Mouse (Mus musculus): ENCODE measurements around the gene Olfr1395. TPM values are rescaled to one million over a fixed set of nuclear protein-coding genes. Genes with fewer than 3 reads are reported as not detected.

Gene Olfr1395
- not detected in 2 replicates for polyA plus RNA-seq (2015; fragmentation: Nextera tagmentation; extraction: Ambion mirVana)

- Histone ChIP-seq H3K4me1 (ENCODE audit: control insufficient read depth, insufficient read depth, low read depth, low read length) (no peaks in the 10 kb centered on the region), H3K9me3 (ENCODE audit: control insufficient read depth, low read length) (no peaks in the 10 kb centered on the region), H3K27ac (ENCODE audit: low read depth, low read length) (no peak within 1 kb of the TSS), H3K4me2 (ENCODE audit: low read length) (no peak within 1 kb of the TSS), H3K36me3 (ENCODE audit: control insufficient read depth, insufficient read depth, low read length) (no peaks in the 10 kb centered on the region), H3K27me3 (replicated peaks; ENCODE audit: control insufficient read depth, insufficient read depth, low read length) (no peaks in the 10 kb centered on the region), H3K4me3 (ENCODE audit: low read length) (no peak within 1 kb of the TSS), H3K9ac (ENCODE audit: low read depth, low read length) (no peak within 1 kb of the TSS)
- ATAC-seq: no peak
- 91% methylated on average over 6 of the region's 6 CpGs for WGBS
Observed at GRCm38 (mm10) chr11:49141974-49142373, at the start of gene Olfr1395. Olfr1395 (plus strand) TSS chr11:49142274.

GRCm38 (mm10) chr11:49092786-49093185, 49.3 kb upstream of the Olfr1395 start:
- WGBS: 88% methylated on average over 2 of the region's 2 CpGs

GRCm38 (mm10) chr11:49093861-49094660, 48.0 kb upstream of the Olfr1395 start:
- no peak overlapping the region for H3K27ac ChIP-seq (ENCODE audit: low read depth, low read length)

More at GRCm38 (mm10) chr11:49092786-49093185, 49.3 kb upstream of the Olfr1395 start:
- no peak overlapping the region for H3K27ac ChIP-seq (ENCODE audit: low read depth, low read length)
- H3K9ac ChIP-seq (ENCODE audit: low read depth, low read length): no peak overlapping the region
- no peaks in the 10 kb centered on the region for H3K36me3 ChIP-seq (ENCODE audit: control insufficient read depth, insufficient read depth, low read length)
- no peaks in the 10 kb centered on the region for H3K4me1 ChIP-seq (ENCODE audit: control insufficient read depth, insufficient read depth, low read depth, low read length)
- no peaks in the 10 kb centered on the region for H3K27me3 ChIP-seq (replicated peaks; ENCODE audit: control insufficient read depth, insufficient read depth, low read length)
- H3K4me3 ChIP-seq (ENCODE audit: low read length): no peak overlapping the region
- no peak for ATAC-seq
- H3K4me2 ChIP-seq (ENCODE audit: low read length): no peak overlapping the region
- H3K9me3 ChIP-seq (ENCODE audit: control insufficient read depth, low read length): no peaks in the 10 kb centered on the region

GRCm38 (mm10) chr11:49095367-49095766, 46.7 kb upstream of the Olfr1395 start:
- no peaks in the 10 kb centered on the region for H3K9me3 ChIP-seq (ENCODE audit: control insufficient read depth, low read length)
- no peak overlapping the region for H3K27ac ChIP-seq (ENCODE audit: low read depth, low read length)
- no peaks in the 10 kb centered on the region for H3K36me3 ChIP-seq (ENCODE audit: control insufficient read depth, insufficient read depth, low read length)
- H3K4me3 ChIP-seq (ENCODE audit: low read length): no peak overlapping the region
- H3K27me3 ChIP-seq (replicated peaks; ENCODE audit: control insufficient read depth, insufficient read depth, low read length): no peaks in the 10 kb centered on the region
- no peak overlapping the region for H3K4me2 ChIP-seq (ENCODE audit: low read length)
- no peak overlapping the region for H3K9ac ChIP-seq (ENCODE audit: low read depth, low read length)
- ATAC-seq: no peak
- H3K4me1 ChIP-seq (ENCODE audit: control insufficient read depth, insufficient read depth, low read depth, low read length): no peaks in the 10 kb centered on the region
- 80% methylated on average over 4 of the region's 4 CpGs for WGBS

More at GRCm38 (mm10) chr11:49093861-49094660, 48.0 kb upstream of the Olfr1395 start:
- no peak for ATAC-seq
- no peaks in the 10 kb centered on the region for H3K27me3 ChIP-seq (replicated peaks; ENCODE audit: control insufficient read depth, insufficient read depth, low read length)
- no peaks in the 10 kb centered on the region for H3K9me3 ChIP-seq (ENCODE audit: control insufficient read depth, low read length)
- H3K9ac ChIP-seq (ENCODE audit: low read depth, low read length): no peak overlapping the region
- no peak overlapping the region for H3K4me3 ChIP-seq (ENCODE audit: low read length)
- no peaks in the 10 kb centered on the region for H3K36me3 ChIP-seq (ENCODE audit: control insufficient read depth, insufficient read depth, low read length)
- no peaks in the 10 kb centered on the region for H3K4me1 ChIP-seq (ENCODE audit: control insufficient read depth, insufficient read depth, low read depth, low read length)
- H3K4me2 ChIP-seq (ENCODE audit: low read length): no peak overlapping the region
- WGBS: 84% methylated on average over 6 of the region's 6 CpGs

- Histone ChIP-seq H3K9ac (ENCODE audit: low read depth, low read length) (no peak overlapping the region), H3K27me3 (replicated peaks; ENCODE audit: control insufficient read depth, insufficient read depth, low read length) (no peaks in the 10 kb centered on the region), H3K27ac (ENCODE audit: low read depth, low read length) (no peak overlapping the region), H3K4me2 (ENCODE audit: low read length) (no peak overlapping the region), H3K4me1 (ENCODE audit: control insufficient read depth, insufficient read depth, low read depth, low read length) (no peaks in the 10 kb centered on the region), H3K9me3 (ENCODE audit: control insufficient read depth, low read length) (no peaks in the 10 kb centered on the region), H3K36me3 (ENCODE audit: control insufficient read depth, insufficient read depth, low read length) (no peaks in the 10 kb centered on the region), H3K4me3 (ENCODE audit: low read length) (no peak overlapping the region)
- ATAC-seq: no peak
- WGBS: 81% methylated on average over 3 of the region's 3 CpGs
Observed at GRCm38 (mm10) chr11:49100409-49100808, 41.7 kb upstream of the Olfr1395 start.

- no peak for ATAC-seq
- WGBS: 64% methylated on average over 5 of the region's 5 CpGs
- no peaks in the 10 kb centered on the region for H3K36me3 ChIP-seq (ENCODE audit: control insufficient read depth, insufficient read depth, low read length)
- H3K27me3 ChIP-seq (replicated peaks; ENCODE audit: control insufficient read depth, insufficient read depth, low read length): no peaks in the 10 kb centered on the region
- no peak overlapping the region for H3K4me3 ChIP-seq (ENCODE audit: low read length)
- H3K4me1 ChIP-seq (ENCODE audit: control insufficient read depth, insufficient read depth, low read depth, low read length): no peaks in the 10 kb centered on the region
- H3K9me3 ChIP-seq (ENCODE audit: control insufficient read depth, low read length): no peaks in the 10 kb centered on the region
- no peak overlapping the region for H3K27ac ChIP-seq (ENCODE audit: low read depth, low read length)
- H3K9ac ChIP-seq (ENCODE audit: low read depth, low read length): no peak overlapping the region
- no peak overlapping the region for H3K4me2 ChIP-seq (ENCODE audit: low read length)
Observed at GRCm38 (mm10) chr11:49101500-49101899, 40.6 kb upstream of the Olfr1395 start.

GRCm38 (mm10) chr11:49103047-49103693, 38.9 kb upstream of the Olfr1395 start:
- Histone ChIP-seq H3K9me3 (ENCODE audit: control insufficient read depth, low read length) (no peaks in the 10 kb centered on the region), H3K9ac (ENCODE audit: low read depth, low read length) (no peak overlapping the region), H3K4me3 (ENCODE audit: low read length) (no peak overlapping the region), H3K27ac (ENCODE audit: low read depth, low read length) (no peak overlapping the region), H3K4me1 (ENCODE audit: control insufficient read depth, insufficient read depth, low read depth, low read length) (no peaks in the 10 kb centered on the region), H3K4me2 (ENCODE audit: low read length) (no peak overlapping the region), H3K36me3 (ENCODE audit: control insufficient read depth, insufficient read depth, low read length) (no peaks in the 10 kb centered on the region), H3K27me3 (replicated peaks; ENCODE audit: control insufficient read depth, insufficient read depth, low read length) (no peaks in the 10 kb centered on the region)
- ATAC-seq: peak; percentile 85
- WGBS: 19% methylated on average over 8 of the region's 8 CpGs

- H3K4me2 ChIP-seq (ENCODE audit: low read length): no peak overlapping the region
- H3K27me3 ChIP-seq (replicated peaks; ENCODE audit: control insufficient read depth, insufficient read depth, low read length): no peaks in the 10 kb centered on the region
- no peak overlapping the region for H3K4me3 ChIP-seq (ENCODE audit: low read length)
- ATAC-seq: no peak
- WGBS: 58% methylated on average over 1 of the region's 1 CpGs
- H3K36me3 ChIP-seq (ENCODE audit: control insufficient read depth, insufficient read depth, low read length): no peaks in the 10 kb centered on the region
- no peaks in the 10 kb centered on the region for H3K9me3 ChIP-seq (ENCODE audit: control insufficient read depth, low read length)
- no peak overlapping the region for H3K27ac ChIP-seq (ENCODE audit: low read depth, low read length)
- H3K4me1 ChIP-seq (ENCODE audit: control insufficient read depth, insufficient read depth, low read depth, low read length): no peaks in the 10 kb centered on the region
- H3K9ac ChIP-seq (ENCODE audit: low read depth, low read length): no peak overlapping the region
Observed at GRCm38 (mm10) chr11:49105752-49106151, 36.3 kb upstream of the Olfr1395 start.
